In the genomic region with DNA sequence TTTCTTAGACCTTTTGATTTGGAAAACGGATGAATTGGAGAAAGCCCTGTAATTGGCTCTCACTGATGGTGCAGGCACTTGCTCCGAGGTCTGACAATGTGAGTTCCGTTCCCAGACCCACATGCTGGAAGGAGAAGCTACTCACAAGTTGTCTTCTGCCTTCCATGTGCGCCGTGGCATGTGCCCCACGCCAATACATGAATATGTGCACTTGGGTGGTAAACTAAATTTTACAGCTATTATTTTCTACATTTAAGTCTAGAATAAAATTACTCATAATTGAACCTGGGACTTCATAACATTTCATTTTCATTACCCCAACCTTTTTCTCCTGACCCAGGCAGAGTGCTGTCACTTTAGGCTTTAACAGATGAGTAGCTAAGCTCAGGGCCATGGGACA, we compare ENCODE assay signal across 30 mouse cellular contexts.
"Had no signal": no experiment of that assay in that cellular context is flagged by ENCODE, and none has a peak within 500 bp of the region (broad histone marks: within the 10 kb centered on the region; RNA-seq: fewer than 3 reads in every experiment).

No protein-coding gene starts in this region.

- H3K9me3 ChIP-seq: limb, embryonic 10.5 days; limb, embryonic 12.5 days; limb, embryonic 13.5 days; limb, embryonic 15.5 days; liver, embryonic 12.5 days; liver, embryonic 13.5 days; liver, embryonic 15.5 days; lung, embryonic 15.5 days; megakaryocyte, embryonic 14.5 days; midbrain, embryonic 10.5 days; midbrain, embryonic 12.5 days; midbrain, embryonic 13.5 days; midbrain, embryonic 15.5 days; neural tube, embryonic 12.5 days had no signal

- H3K4me2 ChIP-seq: limb, embryonic 12.5 days; limb, embryonic 13.5 days; limb, embryonic 15.5 days; liver, embryonic 11.5 days; liver, embryonic 12.5 days; liver, embryonic 13.5 days; liver, embryonic 15.5 days; lung, embryonic 14.5 days; lung, embryonic 15.5 days; midbrain, embryonic 11.5 days; midbrain, embryonic 12.5 days; midbrain, embryonic 13.5 days; midbrain, embryonic 15.5 days; neural tube, embryonic 12.5 days had no signal

- H3K4me1 ChIP-seq: limb, embryonic 13.5 days; limb, embryonic 15.5 days; liver, embryonic 12.5 days; liver, embryonic 13.5 days; liver, embryonic 15.5 days; lung, embryonic 15.5 days; midbrain, embryonic 12.5 days; midbrain, embryonic 15.5 days; neural tube, embryonic 12.5 days had no signal

- DNase-seq: left cerebral cortex, postnatal 4 days; liver; liver, embryonic 13.5 days; liver, postnatal 0 days; lung, adult 18-20 months; lung, adult 2 months; lung, embryonic 14.5 days; lung, postnatal 10 days; lung, postnatal 14 days; lung, postnatal 36 days; lung, postnatal 4 days; midbrain, embryonic 14.5 days had no signal

- H3K9ac ChIP-seq: limb, embryonic 12.5 days; limb, embryonic 13.5 days; limb, embryonic 15.5 days; liver, embryonic 12.5 days; liver, embryonic 13.5 days; liver, embryonic 14.5 days; liver, embryonic 15.5 days; liver, postnatal 0 days; lung, embryonic 14.5 days; lung, embryonic 15.5 days; midbrain, embryonic 12.5 days; midbrain, embryonic 13.5 days; midbrain, embryonic 15.5 days; neural tube, embryonic 12.5 days had no signal

- H3K4me3 ChIP-seq: limb, embryonic 10.5 days; limb, embryonic 12.5 days; limb, embryonic 13.5 days; limb, embryonic 15.5 days; liver, embryonic 12.5 days; liver, embryonic 13.5 days; liver, embryonic 15.5 days; lung, embryonic 15.5 days; megakaryocyte, embryonic 14.5 days; midbrain, embryonic 10.5 days; midbrain, embryonic 12.5 days; midbrain, embryonic 13.5 days; midbrain, embryonic 15.5 days; myocyte; neural tube, embryonic 12.5 days had no signal

- H3K27ac ChIP-seq: limb, embryonic 10.5 days; limb, embryonic 12.5 days; limb, embryonic 13.5 days; limb, embryonic 15.5 days; liver, embryonic 12.5 days; liver, embryonic 13.5 days; liver, embryonic 14.5 days; liver, embryonic 15.5 days; lung, embryonic 15.5 days; macrophage; midbrain, embryonic 10.5 days; midbrain, embryonic 12.5 days; midbrain, embryonic 13.5 days; midbrain, embryonic 15.5 days; neural tube, embryonic 12.5 days had no signal

- H3K27me3 ChIP-seq: limb, embryonic 12.5 days; limb, embryonic 13.5 days; limb, embryonic 15.5 days; liver, embryonic 12.5 days; liver, embryonic 13.5 days; liver, embryonic 15.5 days; megakaryocyte, embryonic 14.5 days; midbrain, embryonic 12.5 days; midbrain, embryonic 13.5 days; midbrain, embryonic 15.5 days; neural tube, embryonic 12.5 days had no signal

- H3K36me3 ChIP-seq: limb, embryonic 10.5 days; limb, embryonic 12.5 days; limb, embryonic 13.5 days; limb, embryonic 15.5 days; liver, embryonic 12.5 days; liver, embryonic 13.5 days; liver, embryonic 15.5 days; lung, embryonic 15.5 days; midbrain, embryonic 10.5 days; midbrain, embryonic 12.5 days; midbrain, embryonic 13.5 days; midbrain, embryonic 15.5 days; neural tube, embryonic 12.5 days had no signal
